Mouse (Mus musculus) midbrain, postnatal 0 days (tissue): ENCODE measurements around the gene Ism1. TPM values are rescaled to one million over a fixed set of nuclear protein-coding genes. Genes with fewer than 3 reads are reported as not detected.

Experiments
- ATAC-seq: fragments of 200-750 bp; cut with Nextera tagmentation; 2 replicates; pipeline ENCODE4 v1.8.0; 2017; ENCODE audit warnings: moderate number of reproducible peaks, mild to moderate bottlenecking, moderate TSS enrichment, moderate library complexity; ENCODE audit not compliant: low FRiP score
- DNase-seq: peaks from one replicate; pipeline ENCODE4 v3.0.0-alpha.2; 2015; ENCODE audit warnings: low spot score
- H3K27ac ChIP-seq: fragments of 300-500 bp; sonication (generic); 2 replicates; pipeline ENCODE4 v1.5.1; 2014; ENCODE audit warnings: low read depth, mild to moderate bottlenecking, low read length, mixed read lengths
- H3K27me3 ChIP-seq: fragments of 300-500 bp; sonication (generic); 2 replicates; pipeline ENCODE4 v1.6.1; 2014; ENCODE audit warnings: low read length, control low read depth, mixed read lengths; ENCODE audit not compliant: insufficient read depth
- H3K36me3 ChIP-seq: fragments of 300-500 bp; sonication (generic); 2 replicates; pipeline ENCODE4 v1.6.1; 2014; ENCODE audit warnings: low read length, control low read depth, mixed read lengths; ENCODE audit not compliant: insufficient read depth
- H3K4me1 ChIP-seq: fragments of 300-500 bp; sonication (generic); 2 replicates; pipeline ENCODE4 v1.6.1; 2014; ENCODE audit warnings: mild to moderate bottlenecking, control low read depth, antibody characterized with exemption, low read length, mixed read lengths; ENCODE audit not compliant: insufficient read depth
- H3K4me2 ChIP-seq: fragments of 300-500 bp; sonication (generic); 2 replicates; pipeline ENCODE4 v1.6.1; 2014; ENCODE audit warnings: low read depth, mild to moderate bottlenecking, low read length, mixed read lengths; ENCODE audit not compliant: poor library complexity, severe bottlenecking
- H3K4me3 ChIP-seq: fragments of 300-500 bp; sonication (generic); 2 replicates; pipeline ENCODE4 v1.5.1; 2014; ENCODE audit warnings: low read depth, mild to moderate bottlenecking, low read length, moderate library complexity
- H3K9ac ChIP-seq: fragments of 300-500 bp; sonication (generic); replicated peaks from 2 replicates; pipeline ENCODE4 v1.6.1; 2014; ENCODE audit warnings: mild to moderate bottlenecking, low read length, moderate library complexity, mixed read lengths; ENCODE audit not compliant: poor library complexity, severe bottlenecking
- H3K9me3 ChIP-seq: fragments of 300-500 bp; sonication (generic); 2 replicates; pipeline ENCODE4 v1.6.1; 2016; ENCODE audit warnings: low read length, control low read depth
- CTCF ChIP-seq: IDR thresholded peaks from 2 replicates; pipeline ENCODE4 v1.5.1; 2016; ENCODE audit warnings: antibody characterized with exemption, mild to moderate bottlenecking
- WGBS: fragments of 180-500 bp; shearing (Covaris S2); extraction: QIAGEN DNeasy Blood & Tissue Kit; methylation state at CpG from one replicate; pipeline ENCODE4 v1.1.7; 2014; 5-methylcytosine and 5-hydroxymethylcytosine counted together
- polyA plus RNA-seq: library from polyadenylated mRNA; unstranded; fragments of >200 nt; fragmentation: Nextera tagmentation; extraction: Ambion mirVana; gene quantifications from 2 replicates; pipeline ENCODE4 v1.2.1, GENCODE M21; 2015
- total RNA-seq: library from RNA; depleted of rRNA; stranded (reverse); fragments of >200 nt; gene quantifications from 2 replicates; pipeline ENCODE4 v1.2.3, GENCODE M21; 2014

The Ism1 gene
- total and polyA plus RNA-seq, 2 experiments from 2014 or later = 0.73 to 1.3 TPM

DNA sequence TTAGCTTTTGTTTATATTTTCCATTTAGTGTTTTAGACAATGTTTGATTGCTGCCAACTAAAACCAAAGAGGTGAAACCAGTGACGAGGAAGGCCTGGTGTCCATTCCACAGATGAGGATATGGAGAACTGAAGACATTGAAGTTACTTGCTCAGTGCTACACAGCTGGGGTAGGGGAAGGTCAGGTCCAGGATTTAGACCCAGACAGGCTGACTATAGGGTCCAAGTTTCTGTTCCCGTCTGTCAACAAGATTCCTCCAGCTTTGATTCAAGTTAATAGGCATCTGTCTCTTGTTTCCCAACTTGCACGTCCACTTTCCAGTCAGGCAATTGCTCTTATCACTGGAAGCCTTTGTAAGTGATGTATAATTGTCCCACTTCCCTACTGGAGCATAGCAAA lies 4.6 kb downstream of the Ism1 start:
- ATAC-seq (no peak), DNase-seq (no peak)
- Histone ChIP-seq H3K4me3 (no peak overlapping the region), H3K36me3 (no peaks in the 10 kb centered on the region), H3K9ac (no peak overlapping the region), H3K27me3 (no peaks in the 10 kb centered on the region), H3K27ac (no peak overlapping the region), H3K9me3 (no peaks in the 10 kb centered on the region), H3K4me2 (no peak overlapping the region), H3K4me1 (no peaks in the 10 kb centered on the region)
- TF ChIP-seq CTCF = no peak
- WGBS = 87% methylated on average over 3 of the region's 3 CpGs

DNA sequence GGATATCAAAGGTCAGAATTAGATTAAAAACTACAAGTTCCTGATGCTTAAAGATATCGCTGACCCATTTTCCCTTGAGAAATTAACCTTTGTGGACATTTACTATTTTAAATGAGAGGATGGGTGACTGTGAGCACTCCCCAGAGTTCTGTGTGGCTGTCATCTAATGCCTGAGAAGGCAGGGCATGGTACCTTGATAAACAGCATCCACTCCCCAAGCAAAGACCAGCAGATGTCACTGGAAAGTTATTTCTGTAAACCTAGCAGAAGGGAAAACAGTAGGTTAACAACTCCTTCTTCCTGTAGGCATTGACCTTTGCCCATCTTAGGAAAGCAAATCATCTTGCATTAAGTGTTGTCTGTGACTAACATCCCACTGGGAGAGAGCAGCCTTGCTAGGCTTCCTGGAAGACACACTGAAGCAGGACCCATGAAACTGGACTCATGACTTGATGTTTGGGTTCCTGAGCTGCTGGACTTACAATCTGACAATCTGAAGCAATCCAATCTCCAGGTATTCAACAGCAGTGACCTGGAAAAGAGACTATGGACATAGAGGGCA lies 11.5 kb downstream of the Ism1 start:
- ATAC-seq = no peak
- no peak for DNase-seq
- Histone ChIP-seq H3K4me1 (no peaks in the 10 kb centered on the region), H3K9me3 (no peaks in the 10 kb centered on the region), H3K36me3 (no peaks in the 10 kb centered on the region), H3K4me3 (no peak overlapping the region), H3K27me3 (no peaks in the 10 kb centered on the region), H3K4me2 (no peak overlapping the region), H3K9ac (no peak overlapping the region), H3K27ac (no peak overlapping the region)
- TF ChIP-seq CTCF = no peak
- WGBS = 95% methylated on average over 1 of the region's 1 CpGs

DNA sequence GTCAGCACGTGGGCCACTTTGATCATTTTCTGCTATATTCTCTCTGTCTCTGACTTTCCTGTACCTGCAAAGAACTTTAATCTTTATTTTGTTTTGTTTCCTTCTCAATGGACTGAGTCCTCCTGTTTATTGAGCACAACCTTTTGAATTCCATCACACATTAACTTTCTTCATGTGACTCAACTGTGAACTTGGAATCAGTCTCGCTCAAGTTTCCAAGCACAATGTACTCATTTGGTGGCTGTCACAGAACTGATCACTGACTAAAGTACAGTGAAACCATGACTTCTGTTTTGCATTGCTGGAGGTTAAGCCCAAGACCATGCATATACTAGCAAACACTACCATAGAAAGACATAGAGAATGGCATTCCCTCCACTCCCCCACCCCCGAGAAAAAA lies 15.5 kb downstream of the Ism1 start:
- no peaks in the 10 kb centered on the region for H3K27me3 ChIP-seq
- no peak overlapping the region for H3K4me2 ChIP-seq
- WGBS = 95% methylated on average over 3 of the region's 3 CpGs
- no peak for TF ChIP-seq CTCF
- ATAC-seq (no peak), DNase-seq (no peak)
- no peak overlapping the region for H3K9ac ChIP-seq
- H3K36me3 ChIP-seq = no peaks in the 10 kb centered on the region
- H3K4me3 ChIP-seq = no peak overlapping the region
- no peaks in the 10 kb centered on the region for H3K9me3 ChIP-seq
- no peak overlapping the region for H3K27ac ChIP-seq
- H3K4me1 ChIP-seq = no peaks in the 10 kb centered on the region

DNA sequence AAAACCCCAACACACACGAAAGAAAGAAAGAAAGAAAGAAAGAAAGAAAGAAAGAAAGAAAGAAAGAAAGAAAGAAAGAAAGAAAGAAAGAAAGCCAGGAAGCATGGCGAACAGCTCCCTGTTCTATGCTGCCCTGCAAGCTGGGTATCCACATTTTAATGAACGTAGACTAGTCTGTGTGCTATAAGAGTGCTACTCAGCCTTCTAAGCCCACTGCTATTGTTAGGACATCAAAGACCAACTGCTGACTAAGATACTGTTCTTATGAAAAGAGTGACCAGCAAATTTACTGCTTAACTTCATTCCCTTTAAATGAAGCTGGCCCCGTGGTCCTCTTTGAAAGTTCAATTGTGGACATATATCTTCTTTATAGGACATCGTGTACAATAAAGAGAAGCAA lies 16.7 kb downstream of the Ism1 start:
- DNase-seq (no peak), ATAC-seq (no peak)
- H3K9me3 ChIP-seq = no peaks in the 10 kb centered on the region
- no peak overlapping the region for H3K4me3 ChIP-seq
- H3K27me3 ChIP-seq = no peaks in the 10 kb centered on the region
- H3K4me2 ChIP-seq = no peak overlapping the region
- no peak overlapping the region for H3K9ac ChIP-seq
- WGBS = 55% methylated on average over 5 of the region's 5 CpGs
- no peak overlapping the region for H3K27ac ChIP-seq
- no peaks in the 10 kb centered on the region for H3K36me3 ChIP-seq
- no peaks in the 10 kb centered on the region for H3K4me1 ChIP-seq
- no peak for TF ChIP-seq CTCF

DNA sequence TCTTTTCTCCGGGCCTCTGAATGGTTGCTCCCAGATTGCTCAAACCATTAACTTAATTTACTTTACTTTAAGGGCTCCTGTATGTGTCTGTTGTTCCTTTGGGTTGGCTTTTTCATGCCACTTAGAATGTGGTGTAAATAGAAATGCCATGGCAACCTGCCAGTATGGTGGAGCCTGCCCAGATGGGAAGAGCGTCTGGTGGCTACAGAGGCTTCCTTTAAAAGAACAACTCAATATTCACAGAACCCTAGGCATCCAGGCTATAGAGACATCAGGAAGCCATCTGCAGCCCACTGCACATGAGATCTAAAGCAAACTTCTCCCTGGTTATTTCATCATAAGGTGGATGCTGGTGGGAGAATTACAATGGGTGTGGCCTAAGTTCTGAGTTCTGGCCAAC lies 18.6 kb downstream of the Ism1 start:
- Histone ChIP-seq H3K4me3 (no peak overlapping the region), H3K9ac (no peak overlapping the region), H3K4me1 (no peaks in the 10 kb centered on the region), H3K36me3 (no peaks in the 10 kb centered on the region), H3K27me3 (no peaks in the 10 kb centered on the region), H3K4me2 (no peak overlapping the region), H3K27ac (no peak overlapping the region), H3K9me3 (no peaks in the 10 kb centered on the region)
- DNase-seq = peak; percentile 27
- WGBS = 70% methylated on average over 2 of the region's 2 CpGs
- TF ChIP-seq CTCF = no peak
- no peak for ATAC-seq

DNA sequence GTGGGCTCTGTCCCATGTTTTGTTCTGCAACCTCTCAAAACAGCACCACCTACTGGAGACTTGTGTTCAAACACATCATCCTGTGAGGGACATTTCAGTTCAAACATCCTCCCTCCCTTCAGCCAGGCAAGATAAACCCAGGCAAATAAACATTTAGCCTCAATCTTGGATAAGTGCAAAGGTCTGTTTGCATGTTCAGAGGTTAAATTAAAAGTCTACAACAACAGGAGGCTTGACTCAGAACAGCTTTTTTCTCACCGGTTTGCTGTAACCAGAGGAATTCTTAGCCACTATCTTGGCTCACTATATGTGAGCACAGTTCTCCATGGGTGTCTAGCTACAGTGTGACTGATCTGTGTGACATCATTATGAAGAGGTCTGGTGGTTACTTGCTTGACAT lies 22.6 kb downstream of the Ism1 start:
- Histone ChIP-seq H3K9me3 (no peaks in the 10 kb centered on the region), H3K9ac (no peak overlapping the region), H3K27ac (no peak overlapping the region), H3K4me3 (no peak overlapping the region), H3K36me3 (no peaks in the 10 kb centered on the region), H3K4me2 (no peak overlapping the region), H3K27me3 (no peaks in the 10 kb centered on the region), H3K4me1 (no peaks in the 10 kb centered on the region)
- peak; percentile 13; the same call in 1 of the 2 replicates for TF ChIP-seq CTCF
- no peak for ATAC-seq
- no peak for DNase-seq
- WGBS = 96% methylated on average over 1 of the region's 1 CpGs
